Mouse (Mus musculus) stomach, postnatal 0 days (tissue): ENCODE data around the gene Sepsecs.

Source experiments
- CTCF ChIP-seq: IDR thresholded peaks from 2 replicates; pipeline ENCODE4 v1.5.1; 2016; ENCODE audit warnings: antibody characterized with exemption, low read depth, mild to moderate bottlenecking, moderate library complexity
- EP300 ChIP-seq: optimal IDR thresholded peaks from 2 replicates; pipeline ENCODE3; 2016; ENCODE audit warnings: antibody characterized with exemption

DNA sequence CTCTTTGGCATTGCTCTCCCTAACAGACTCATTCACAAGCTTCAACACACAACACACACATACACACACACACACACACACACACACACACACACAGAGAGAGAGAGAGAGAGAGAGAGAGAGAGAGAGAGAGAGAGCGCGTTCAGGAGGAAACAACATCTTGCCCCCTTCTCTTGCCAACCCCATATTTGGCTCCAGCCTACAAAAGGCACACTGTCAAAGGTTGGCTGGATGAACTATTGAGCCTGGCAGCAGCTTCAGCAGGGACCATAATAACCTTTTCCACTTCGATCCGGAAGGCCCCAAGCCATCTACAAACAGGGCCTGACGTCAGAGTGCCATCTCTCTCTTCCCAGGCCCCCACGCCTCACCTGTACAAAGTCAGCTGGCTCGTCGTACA is 56.7 kb downstream of the Sepsecs start:
- TF ChIP-seq CTCF (no peak), EP300 (no peak)
